Mouse (Mus musculus): ENCODE results near the gene Plekhj1. TPM values are rescaled to one million over a fixed set of nuclear protein-coding genes. Genes with fewer than 3 reads are reported as not detected.

Plekhj1 gene
- polyA plus RNA-seq, 1 experiment: 59.5 TPM

DNA sequence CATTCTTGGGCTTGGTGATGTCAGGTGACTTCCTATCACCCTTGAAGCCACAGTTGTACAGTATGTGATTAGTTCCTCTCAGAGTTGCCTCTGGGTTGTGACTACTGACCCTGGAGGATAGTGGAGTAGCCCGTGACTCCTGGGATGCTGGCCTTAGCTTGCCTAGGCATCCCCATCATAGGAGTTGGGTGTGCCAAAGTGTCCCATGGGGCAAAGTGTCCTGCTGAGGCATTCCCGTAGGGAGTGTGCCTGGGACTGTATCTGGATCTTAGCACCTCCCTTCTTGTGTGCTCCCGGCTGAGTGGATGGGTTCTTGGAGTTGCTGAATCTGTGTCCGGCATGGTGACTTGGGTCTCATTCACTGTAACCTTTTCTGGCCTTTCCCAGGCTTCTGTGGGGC lies 23.4 kb downstream of the Plekhj1 start:
- Histone ChIP-seq H3K4me1 (ENCODE audit: control insufficient read depth, insufficient read depth, low read length) (peaks cover 14% of the 10 kb centered on the region), H3K27ac (ENCODE audit: insufficient read depth, low read length) (no peak overlapping the region), H3K4me3 (ENCODE audit: insufficient read depth, low read length) (no peak overlapping the region)
- no peak for TF ChIP-seq CTCF (IDR thresholded peaks at IDR 0.05; ENCODE audit: extremely low read depth, insufficient read depth, low read length)
- TF ChIP-seq POLR2A (IDR thresholded peaks at IDR 0.05; ENCODE audit: extremely low read depth, insufficient read depth, low read length): no peak

DNA sequence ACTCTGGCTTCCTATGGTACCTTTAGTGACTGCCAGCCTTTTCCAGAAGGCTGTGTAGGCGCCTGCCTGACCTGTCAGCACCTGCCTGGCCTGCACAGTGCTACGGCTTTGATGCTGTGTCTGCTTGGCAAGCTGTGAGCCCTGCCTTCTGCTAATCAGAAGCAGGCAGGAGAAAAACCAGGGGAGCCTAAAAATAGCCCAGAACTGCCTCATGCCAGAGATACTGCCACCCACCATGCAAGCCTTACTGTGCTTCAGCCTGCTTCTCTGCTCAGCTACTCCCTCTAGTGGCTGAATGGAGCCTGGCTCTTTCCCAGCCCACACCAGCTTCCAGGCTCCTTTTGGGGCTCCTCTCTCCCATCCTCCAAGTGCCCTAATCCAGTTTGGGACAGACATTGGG lies 23.9 kb downstream of the Plekhj1 start:
- TF ChIP-seq POLR2A (IDR thresholded peaks at IDR 0.05; ENCODE audit: extremely low read depth, insufficient read depth, low read length) (no peak), CTCF (IDR thresholded peaks at IDR 0.05; ENCODE audit: extremely low read depth, insufficient read depth, low read length) (peak; percentile 96)
- H3K4me1 ChIP-seq (ENCODE audit: control insufficient read depth, insufficient read depth, low read length): peaks cover 14% of the 10 kb centered on the region
- no peak overlapping the region for H3K4me3 ChIP-seq (ENCODE audit: insufficient read depth, low read length)
- peak overlapping the region; percentile 40 for H3K27ac ChIP-seq (ENCODE audit: insufficient read depth, low read length)

DNA sequence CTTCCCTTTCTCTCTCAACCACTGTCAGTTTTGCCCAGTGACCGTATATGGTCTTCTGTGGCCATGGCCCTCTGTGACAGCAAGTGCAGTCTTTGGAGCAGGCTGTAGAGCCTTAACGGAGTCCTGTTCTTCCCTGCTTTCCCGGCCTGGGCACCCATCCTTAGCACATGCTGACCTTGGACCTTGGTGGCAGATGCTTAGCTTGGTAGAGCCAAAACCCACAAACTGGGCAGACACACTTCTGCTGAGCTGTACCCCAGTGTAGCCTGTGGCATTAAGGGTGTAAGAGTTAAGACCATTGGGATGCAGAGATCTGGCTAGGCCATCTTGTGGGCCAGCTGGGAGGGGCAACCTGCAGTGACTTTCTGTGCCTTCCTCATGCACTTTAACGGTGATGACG lies 24.6 kb downstream of the Plekhj1 start:
- Histone ChIP-seq H3K27ac (ENCODE audit: insufficient read depth, low read length) (peak overlapping the region; percentile 40), H3K4me3 (ENCODE audit: insufficient read depth, low read length) (no peak overlapping the region), H3K4me1 (ENCODE audit: control insufficient read depth, insufficient read depth, low read length) (peaks cover 14% of the 10 kb centered on the region)
- TF ChIP-seq POLR2A (IDR thresholded peaks at IDR 0.05; ENCODE audit: extremely low read depth, insufficient read depth, low read length): no peak
- TF ChIP-seq CTCF (IDR thresholded peaks at IDR 0.05; ENCODE audit: extremely low read depth, insufficient read depth, low read length): no peak

DNA sequence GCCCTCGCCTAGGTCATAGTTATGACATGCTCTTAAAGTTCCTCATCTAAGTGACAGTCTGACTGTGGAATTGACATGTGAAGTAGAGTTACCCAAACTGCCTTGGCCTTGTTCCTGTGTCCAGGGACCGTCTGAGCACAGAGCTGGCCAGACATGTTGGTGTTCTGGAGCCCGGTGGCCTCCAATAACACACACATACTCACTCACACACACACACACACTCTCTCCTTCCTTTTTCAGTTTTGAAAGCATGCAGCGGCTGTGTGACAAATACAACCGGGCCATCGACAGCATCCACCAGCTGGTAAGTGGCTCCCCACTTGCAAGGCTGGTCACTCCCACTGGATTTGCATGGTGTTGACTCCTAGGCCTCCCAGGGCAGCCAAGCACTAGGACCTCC lies 30.1 kb downstream of the Plekhj1 start:
- TF ChIP-seq POLR2A (IDR thresholded peaks at IDR 0.05; ENCODE audit: extremely low read depth, insufficient read depth, low read length): no peak
- no peak for TF ChIP-seq CTCF (IDR thresholded peaks at IDR 0.05; ENCODE audit: extremely low read depth, insufficient read depth, low read length)
- H3K27ac ChIP-seq (ENCODE audit: insufficient read depth, low read length): no peak overlapping the region
- H3K4me1 ChIP-seq (ENCODE audit: control insufficient read depth, insufficient read depth, low read length): peaks cover 8% of the 10 kb centered on the region
- H3K4me3 ChIP-seq (ENCODE audit: insufficient read depth, low read length): no peak overlapping the region

DNA sequence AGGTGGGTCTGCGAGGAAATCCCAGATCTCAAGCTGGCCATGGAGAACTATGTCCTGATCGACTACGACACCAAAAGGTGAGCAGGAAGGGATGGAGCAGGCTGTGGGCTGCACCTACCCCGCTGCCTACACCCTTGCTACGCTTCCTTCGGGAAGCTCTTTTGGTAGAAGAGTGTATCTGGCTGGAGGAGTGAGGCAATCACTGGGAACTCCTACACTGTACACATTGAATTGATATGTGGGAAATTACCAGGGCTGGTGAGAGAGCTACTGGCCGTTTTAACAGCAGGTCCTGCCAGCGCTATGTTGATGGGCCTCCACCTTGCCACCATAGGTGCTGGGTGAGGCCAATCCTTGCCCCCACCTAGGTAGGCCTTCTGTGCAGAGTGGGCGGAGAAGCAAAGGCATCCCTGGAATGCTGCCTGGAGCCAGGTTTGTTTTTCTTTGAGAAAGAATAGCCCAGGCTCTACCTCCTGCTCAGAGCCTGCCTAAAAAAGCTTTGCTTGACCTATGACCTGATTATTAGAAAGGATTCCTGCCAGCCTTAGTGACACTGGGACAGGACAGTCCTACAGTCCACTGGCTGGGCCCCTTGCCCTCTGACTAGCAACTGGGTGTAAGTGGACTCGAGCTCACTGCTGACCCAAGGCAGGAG lies 32.1 kb downstream of the Plekhj1 start:
- TF ChIP-seq CTCF (IDR thresholded peaks at IDR 0.05; ENCODE audit: extremely low read depth, insufficient read depth, low read length) (no peak), POLR2A (IDR thresholded peaks at IDR 0.05; ENCODE audit: extremely low read depth, insufficient read depth, low read length) (no peak)
- H3K4me3 ChIP-seq (ENCODE audit: insufficient read depth, low read length): no peak overlapping the region
- H3K4me1 ChIP-seq (ENCODE audit: control insufficient read depth, insufficient read depth, low read length): peaks cover 8% of the 10 kb centered on the region
- peak overlapping the region; percentile 21; the same call in 1 of the 2 replicates for H3K27ac ChIP-seq (ENCODE audit: insufficient read depth, low read length)

DNA sequence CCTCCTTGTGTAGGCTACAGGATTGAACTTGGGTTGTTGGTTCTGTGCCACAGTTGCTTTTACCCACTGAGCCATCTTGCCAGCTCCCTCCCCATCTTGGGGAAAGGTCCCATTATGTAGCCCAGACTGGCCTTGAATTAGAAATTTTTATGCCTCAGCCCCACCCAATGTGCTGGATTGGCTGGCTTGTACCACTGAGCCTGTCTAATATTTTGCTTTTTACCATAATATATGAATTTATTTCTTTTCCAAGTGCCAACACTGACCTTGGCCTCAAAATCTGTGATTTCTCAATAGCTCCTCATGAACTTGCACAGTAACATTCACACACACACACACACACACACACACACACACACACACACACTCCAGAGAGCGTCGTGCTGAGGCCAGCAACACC lies 32.7 kb downstream of the Plekhj1 start:
- no peak overlapping the region for H3K4me3 ChIP-seq (ENCODE audit: insufficient read depth, low read length)
- H3K27ac ChIP-seq (ENCODE audit: insufficient read depth, low read length): peak overlapping the region; percentile 6; the same call in 1 of the 2 replicates
- TF ChIP-seq POLR2A (IDR thresholded peaks at IDR 0.05; ENCODE audit: extremely low read depth, insufficient read depth, low read length) (no peak), CTCF (IDR thresholded peaks at IDR 0.05; ENCODE audit: extremely low read depth, insufficient read depth, low read length) (no peak)
- peaks cover 9% of the 10 kb centered on the region for H3K4me1 ChIP-seq (ENCODE audit: control insufficient read depth, insufficient read depth, low read length)

DNA sequence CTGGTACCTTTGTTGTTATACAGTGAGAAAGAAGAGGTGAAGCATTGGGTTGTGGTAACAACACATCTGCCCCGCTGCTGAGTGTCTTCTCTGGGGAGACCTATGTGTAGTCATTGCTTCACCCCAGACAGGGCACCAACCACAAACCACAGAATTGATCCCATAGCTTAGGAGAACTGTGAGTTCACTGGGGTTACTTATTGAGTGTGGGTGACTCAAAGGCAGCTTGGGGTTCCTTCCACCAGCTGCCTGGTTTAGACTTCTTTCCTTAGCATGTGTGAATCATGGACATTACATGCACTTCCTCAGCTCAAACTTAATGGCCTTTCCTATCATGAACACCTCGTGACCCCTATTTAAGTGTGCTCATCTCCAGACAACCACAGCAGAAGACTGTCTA lies 34.9 kb downstream of the Plekhj1 start:
- Histone ChIP-seq H3K4me1 (ENCODE audit: control insufficient read depth, insufficient read depth, low read length) (peaks cover 16% of the 10 kb centered on the region), H3K4me3 (ENCODE audit: insufficient read depth, low read length) (no peak overlapping the region), H3K27ac (ENCODE audit: insufficient read depth, low read length) (no peak overlapping the region)
- no peak for TF ChIP-seq CTCF (IDR thresholded peaks at IDR 0.05; ENCODE audit: extremely low read depth, insufficient read depth, low read length)
- no peak for TF ChIP-seq POLR2A (IDR thresholded peaks at IDR 0.05; ENCODE audit: extremely low read depth, insufficient read depth, low read length)

DNA sequence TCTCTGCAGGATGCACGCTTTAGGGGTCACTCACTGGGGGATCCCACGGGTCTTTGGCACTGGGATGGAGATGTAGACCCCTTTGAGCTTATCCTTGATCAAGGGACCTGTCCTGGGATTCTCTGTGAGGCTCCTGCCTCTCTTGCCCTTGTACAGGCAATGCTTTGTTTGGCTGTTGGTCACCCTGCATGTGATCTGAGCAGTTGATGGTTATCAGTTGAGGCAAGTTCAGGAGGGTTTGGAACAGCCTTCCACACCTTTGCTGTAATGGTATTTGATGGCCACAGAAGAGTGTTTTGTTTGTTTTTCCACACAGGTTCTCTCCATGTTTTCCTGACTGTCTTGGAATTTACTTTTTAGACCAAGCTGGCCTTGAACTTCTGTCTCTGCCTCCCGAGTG lies 36.6 kb downstream of the Plekhj1 start:
- TF ChIP-seq POLR2A (IDR thresholded peaks at IDR 0.05; ENCODE audit: extremely low read depth, insufficient read depth, low read length): no peak
- peaks cover 31% of the 10 kb centered on the region for H3K4me1 ChIP-seq (ENCODE audit: control insufficient read depth, insufficient read depth, low read length)
- H3K27ac ChIP-seq (ENCODE audit: insufficient read depth, low read length): no peak overlapping the region
- H3K4me3 ChIP-seq (ENCODE audit: insufficient read depth, low read length): no peak overlapping the region

DNA sequence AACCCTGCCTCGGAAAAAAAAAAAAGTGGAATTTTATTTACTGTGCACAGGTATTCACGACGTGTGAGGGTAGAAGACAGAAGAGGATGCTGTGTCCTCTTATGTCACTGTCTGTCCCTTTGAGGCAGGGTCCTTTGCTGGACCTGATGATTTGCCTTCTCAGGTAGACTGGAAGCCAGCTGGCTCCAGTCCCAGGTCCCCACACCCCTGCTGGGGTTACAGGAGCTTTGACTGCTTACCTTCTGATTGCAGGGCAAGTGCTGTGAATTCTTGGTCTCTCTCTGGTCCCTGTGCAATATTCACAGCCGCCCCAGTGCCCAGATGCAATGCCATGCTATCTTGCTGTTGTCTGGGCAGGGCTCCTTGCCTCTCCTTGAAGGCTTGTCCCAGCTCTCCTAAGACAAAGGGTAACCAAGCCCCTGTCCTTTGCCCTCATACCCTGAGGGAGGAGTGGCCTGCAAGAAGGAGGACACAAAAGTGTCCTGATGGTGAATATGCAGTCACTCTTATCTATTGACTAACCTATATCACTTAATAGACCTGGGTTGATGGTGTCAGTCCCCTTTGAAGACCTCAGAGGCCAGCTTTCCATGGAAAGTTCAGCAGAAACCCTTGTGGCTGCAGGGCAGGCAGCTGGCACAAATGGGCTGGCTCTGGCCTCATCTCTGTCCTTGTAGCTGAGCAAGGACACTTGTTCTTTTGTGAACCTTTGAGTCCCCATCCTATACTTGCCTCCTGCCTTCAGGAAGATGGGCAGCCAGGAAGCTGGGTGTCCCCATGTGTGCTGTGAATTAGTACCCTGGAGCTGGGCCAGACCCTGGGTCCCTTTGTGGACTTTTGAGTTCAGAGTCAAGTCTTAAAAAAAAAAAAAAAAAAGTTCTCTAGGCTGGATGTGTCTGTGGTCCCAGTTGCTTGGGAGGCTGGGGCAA lies 37.6 kb downstream of the Plekhj1 start:
- Histone ChIP-seq H3K4me1 (ENCODE audit: control insufficient read depth, insufficient read depth, low read length) (peaks cover 31% of the 10 kb centered on the region), H3K4me3 (ENCODE audit: insufficient read depth, low read length) (no peak overlapping the region), H3K27ac (ENCODE audit: insufficient read depth, low read length) (no peak overlapping the region)
- no peak for TF ChIP-seq CTCF (IDR thresholded peaks at IDR 0.05; ENCODE audit: extremely low read depth, insufficient read depth, low read length)
- no peak for TF ChIP-seq POLR2A (IDR thresholded peaks at IDR 0.05; ENCODE audit: extremely low read depth, insufficient read depth, low read length)

DNA sequence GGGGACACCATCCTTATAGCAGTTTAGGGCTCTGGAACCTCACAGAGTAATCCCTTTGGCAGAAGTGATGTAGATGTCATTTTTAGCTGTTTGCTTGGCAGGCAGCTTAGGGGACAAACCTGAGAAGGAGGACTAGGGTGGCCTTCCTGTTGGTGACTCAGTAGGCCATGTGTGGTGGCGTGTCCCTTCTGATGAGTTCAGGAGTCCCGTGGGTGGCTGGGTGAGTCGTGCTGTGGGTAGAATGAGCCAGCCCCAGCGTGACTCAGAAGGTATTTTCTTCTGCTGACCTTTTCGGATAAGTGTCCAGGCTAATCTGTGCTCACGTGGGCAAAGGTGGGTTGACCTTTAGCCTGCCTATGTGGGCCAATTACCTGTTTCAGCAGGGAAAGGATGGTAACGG lies 39.8 kb downstream of the Plekhj1 start:
- TF ChIP-seq CTCF (IDR thresholded peaks at IDR 0.05; ENCODE audit: extremely low read depth, insufficient read depth, low read length) (no peak), POLR2A (IDR thresholded peaks at IDR 0.05; ENCODE audit: extremely low read depth, insufficient read depth, low read length) (no peak)
- peaks cover 30% of the 10 kb centered on the region for H3K4me1 ChIP-seq (ENCODE audit: control insufficient read depth, insufficient read depth, low read length)
- no peak overlapping the region for H3K27ac ChIP-seq (ENCODE audit: insufficient read depth, low read length)
- no peak overlapping the region for H3K4me3 ChIP-seq (ENCODE audit: insufficient read depth, low read length)
